Mouse (Mus musculus): ENCODE measurements at regions not wholly inside any gene's neighbourhood (a gene's known extent, or its start where the extent isn't known, plus 50 kb on each side); places are given as distances from the start of the nearest gene placed in this dataset.

GRCm38 (mm10) chr7:66487751-66488150, 60.4 kb upstream of the Aldh1a3 start:
- TF ChIP-seq CTCF (conservative IDR thresholded peaks at IDR 0.05; ENCODE audit: low read length) (no peak), NANOG (IDR thresholded peaks at IDR 0.05; ENCODE audit: borderline replicate concordance, low read length) (no peak), POU5F1 (IDR thresholded peaks at IDR 0.05; ENCODE audit: borderline replicate concordance, low read length) (no peak)
